Mouse (Mus musculus): ENCODE measurements around the gene Pou2f1. TPM values are rescaled to one million over a fixed set of nuclear protein-coding genes. Genes with fewer than 3 reads are reported as not detected.
A peak's percentile ranks its signal among the peaks of the same experiment; 100 is the strongest.

Pou2f1 gene
- polyA plus RNA-seq, 1 experiment, result 22.9 TPM

- Histone ChIP-seq H3K4me1 (ENCODE audit: control insufficient read depth, insufficient read depth, insufficient read length) (peaks cover 19% of the 10 kb centered on the region; the same call in 1 of the 2 replicates), H3K4me3 (ENCODE audit: extremely low read depth, insufficient read depth, insufficient read length) (no peak overlapping the region), H3K36me3 (ENCODE audit: control insufficient read depth, insufficient read depth, low read length) (no peaks in the 10 kb centered on the region), H3K27me3 (ENCODE audit: control insufficient read depth, insufficient read depth, low read length) (no peaks in the 10 kb centered on the region), H3K27ac (ENCODE audit: insufficient read depth, low read length) (no peak overlapping the region)
- 49% methylated on average over 10 of the region's 10 CpGs for WGBS
- peak; percentile 45 to 69 for DNase-seq (ENCODE audit: low read depth in 1 of 2, low spot score in 2 of 2)
- no peak for TF ChIP-seq POLR2A (IDR thresholded peaks at IDR 0.05; ENCODE audit: low read depth, low read length)
- TF ChIP-seq CTCF (IDR thresholded peaks at IDR 0.05; ENCODE audit: extremely low read depth, insufficient read depth, insufficient read length, insufficient replicate concordance), result peak; percentile 90
Measured at GRCm38 (mm10) chr1:165853729-165854420, 148.6 kb downstream of the Pou2f1 start.

GRCm38 (mm10) chr1:165853131-165853721, 149.3 kb downstream of the Pou2f1 start:
- H3K27me3 ChIP-seq (ENCODE audit: control insufficient read depth, insufficient read depth, low read length), result no peaks in the 10 kb centered on the region
- DNase-seq (ENCODE audit: low read depth in 1 of 2, low spot score in 2 of 2), result no peak
- H3K27ac ChIP-seq (ENCODE audit: insufficient read depth, low read length), result no peak overlapping the region
- H3K4me3 ChIP-seq (ENCODE audit: extremely low read depth, insufficient read depth, insufficient read length), result no peak overlapping the region
- TF ChIP-seq CTCF (IDR thresholded peaks at IDR 0.05; ENCODE audit: extremely low read depth, insufficient read depth, insufficient read length, insufficient replicate concordance), result no peak
- TF ChIP-seq POLR2A (IDR thresholded peaks at IDR 0.05; ENCODE audit: low read depth, low read length), result no peak
- peaks cover 23% of the 10 kb centered on the region; the same call in 1 of the 2 replicates for H3K4me1 ChIP-seq (ENCODE audit: control insufficient read depth, insufficient read depth, insufficient read length)
- no peaks in the 10 kb centered on the region for H3K36me3 ChIP-seq (ENCODE audit: control insufficient read depth, insufficient read depth, low read length)
- WGBS, result 58% methylated on average over 4 of the region's 4 CpGs

- TF ChIP-seq POLR2A (IDR thresholded peaks at IDR 0.05; ENCODE audit: low read depth, low read length) (no peak), CTCF (IDR thresholded peaks at IDR 0.05; ENCODE audit: extremely low read depth, insufficient read depth, insufficient read length, insufficient replicate concordance) (no peak)
- Histone ChIP-seq H3K27ac (ENCODE audit: insufficient read depth, low read length) (no peak overlapping the region), H3K27me3 (ENCODE audit: control insufficient read depth, insufficient read depth, low read length) (no peaks in the 10 kb centered on the region), H3K4me3 (ENCODE audit: extremely low read depth, insufficient read depth, insufficient read length) (no peak overlapping the region), H3K4me1 (ENCODE audit: control insufficient read depth, insufficient read depth, insufficient read length) (peaks cover 23% of the 10 kb centered on the region; the same call in 1 of the 2 replicates), H3K36me3 (ENCODE audit: control insufficient read depth, insufficient read depth, low read length) (no peaks in the 10 kb centered on the region)
- peak in 1 of 2 experiments; percentile 2 for DNase-seq (ENCODE audit: low read depth in 1 of 2, low spot score in 2 of 2)
- 68% methylated on average over 5 of the region's 5 CpGs for WGBS
Measured at GRCm38 (mm10) chr1:165852131-165852530, 150.3 kb downstream of the Pou2f1 start.

- Histone ChIP-seq H3K27ac (ENCODE audit: insufficient read depth, low read length) (peak overlapping the region; percentile 85), H3K4me3 (ENCODE audit: extremely low read depth, insufficient read depth, insufficient read length) (no peak overlapping the region), H3K27me3 (ENCODE audit: control insufficient read depth, insufficient read depth, low read length) (no peaks in the 10 kb centered on the region), H3K4me1 (ENCODE audit: control insufficient read depth, insufficient read depth, insufficient read length) (peaks cover 29% of the 10 kb centered on the region; the same call in 1 of the 2 replicates), H3K36me3 (ENCODE audit: control insufficient read depth, insufficient read depth, low read length) (no peaks in the 10 kb centered on the region)
- WGBS, result 67% methylated on average over 17 of the region's 17 CpGs
- no peak for DNase-seq (ENCODE audit: low read depth in 1 of 2, low spot score in 2 of 2)
- TF ChIP-seq POLR2A (IDR thresholded peaks at IDR 0.05; ENCODE audit: low read depth, low read length), result no peak
- TF ChIP-seq CTCF (IDR thresholded peaks at IDR 0.05; ENCODE audit: extremely low read depth, insufficient read depth, insufficient read length, insufficient replicate concordance), result no peak
Measured at GRCm38 (mm10) chr1:165849458-165850445, 152.7 kb downstream of the Pou2f1 start.

- DNase-seq (ENCODE audit: low read depth in 1 of 2, low spot score in 2 of 2), result peak in 1 of 2 experiments; percentile 51
- TF ChIP-seq POLR2A (IDR thresholded peaks at IDR 0.05; ENCODE audit: low read depth, low read length), result no peak
- peaks cover 29% of the 10 kb centered on the region; the same call in 1 of the 2 replicates for H3K4me1 ChIP-seq (ENCODE audit: control insufficient read depth, insufficient read depth, insufficient read length)
- H3K27ac ChIP-seq (ENCODE audit: insufficient read depth, low read length), result peak overlapping the region; percentile 85
- no peaks in the 10 kb centered on the region for H3K36me3 ChIP-seq (ENCODE audit: control insufficient read depth, insufficient read depth, low read length)
- H3K4me3 ChIP-seq (ENCODE audit: extremely low read depth, insufficient read depth, insufficient read length), result peak overlapping the region; percentile 14
- 6% methylated on average over 4 of the region's 4 CpGs for WGBS
- no peaks in the 10 kb centered on the region for H3K27me3 ChIP-seq (ENCODE audit: control insufficient read depth, insufficient read depth, low read length)
Measured at GRCm38 (mm10) chr1:165848881-165849280, 153.6 kb downstream of the Pou2f1 start.

DNA sequence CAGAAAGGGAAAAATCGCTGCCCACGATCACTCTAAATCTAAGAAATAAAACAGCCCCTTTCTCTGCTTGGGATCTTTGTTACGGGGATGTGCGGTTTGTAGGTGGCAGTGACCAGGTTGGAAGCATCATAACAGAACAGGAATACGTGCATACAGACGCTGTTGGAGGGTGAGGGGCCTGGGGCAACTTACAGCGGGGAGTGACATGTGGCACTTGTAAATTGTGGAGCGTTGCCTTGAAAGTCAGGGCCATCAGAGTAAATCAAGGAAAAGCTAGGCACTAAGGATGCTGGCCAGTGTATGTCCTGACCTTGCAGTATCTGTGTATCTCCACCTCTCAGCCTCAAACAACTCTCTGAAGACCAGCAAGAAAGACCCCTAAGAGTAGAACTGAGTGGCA, 154.1 kb downstream of the Pou2f1 start:
- TF ChIP-seq CTCF (IDR thresholded peaks at IDR 0.05; ENCODE audit: extremely low read depth, insufficient read depth, insufficient read length, insufficient replicate concordance) (no peak), POLR2A (IDR thresholded peaks at IDR 0.05; ENCODE audit: low read depth, low read length) (no peak)
- Histone ChIP-seq H3K4me1 (ENCODE audit: control insufficient read depth, insufficient read depth, insufficient read length) (peaks cover 29% of the 10 kb centered on the region; the same call in 1 of the 2 replicates), H3K4me3 (ENCODE audit: extremely low read depth, insufficient read depth, insufficient read length) (peak overlapping the region; percentile 14), H3K36me3 (ENCODE audit: control insufficient read depth, insufficient read depth, low read length) (no peaks in the 10 kb centered on the region), H3K27me3 (ENCODE audit: control insufficient read depth, insufficient read depth, low read length) (no peaks in the 10 kb centered on the region), H3K27ac (ENCODE audit: insufficient read depth, low read length) (peak overlapping the region; percentile 85)
- no peak for DNase-seq (ENCODE audit: low read depth in 1 of 2, low spot score in 2 of 2)
- 47% methylated on average over 8 of the region's 8 CpGs for WGBS
